Mouse (Mus musculus) Muller cell, postnatal 12 days (primary cell): Measurements from ENCODE around the gene Phf5a.

Experiments used
- DNase-seq: peaks from one replicate; pipeline ENCODE4 v3.0.0-alpha.2; 2015; ENCODE audit errors: inconsistent ontology term

The Phf5a gene

GRCm38 (mm10) chr15:81848301-81848700, 23.4 kb downstream of the Phf5a start:
- peak; percentile 52 for DNase-seq

DNA sequence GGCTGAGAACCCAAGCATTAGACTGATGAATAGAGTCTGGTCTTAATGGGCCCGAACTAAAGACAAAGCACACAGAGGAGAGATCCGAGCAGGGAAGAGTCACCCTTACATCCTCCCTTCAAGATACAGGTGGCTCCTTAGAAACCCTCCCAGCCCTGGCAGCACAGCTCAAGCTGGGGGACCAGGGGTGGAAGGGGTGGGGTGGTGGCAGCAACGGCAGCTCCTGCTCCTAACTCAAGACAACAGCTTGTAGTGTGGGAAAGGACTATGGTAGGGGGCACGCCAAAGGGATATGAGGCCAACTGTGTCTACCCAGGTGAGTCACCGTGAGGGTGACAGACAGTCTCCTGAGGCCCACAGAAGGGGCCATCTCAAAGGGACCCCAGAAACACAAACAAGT, 23.9 kb downstream of the Phf5a start:
- DNase-seq, result no peak

DNA sequence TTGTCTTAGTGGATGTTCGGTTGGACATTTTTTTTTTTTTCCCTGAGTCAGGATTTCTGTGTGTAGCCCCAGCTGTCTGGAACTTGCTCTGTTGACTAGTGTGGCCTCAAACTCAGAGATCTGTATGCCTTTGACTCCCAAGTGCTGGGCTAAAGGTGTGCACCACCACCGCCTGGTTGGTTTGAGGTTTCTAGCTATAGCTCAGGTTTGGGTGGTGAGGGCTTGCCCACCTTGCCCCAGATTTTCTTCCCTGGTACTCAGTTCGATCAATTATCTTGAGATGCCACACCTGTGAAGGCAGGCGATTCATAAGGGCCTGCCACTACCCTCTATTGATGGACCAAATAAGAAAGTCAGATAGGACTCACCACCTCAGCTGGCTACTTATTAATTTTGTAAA, 24.6 kb downstream of the Phf5a start:
- DNase-seq, result no peak

GRCm38 (mm10) chr15:81846755-81847154, 25.0 kb downstream of the Phf5a start:
- DNase-seq, result no peak

GRCm38 (mm10) chr15:81845724-81846123, 26.0 kb downstream of the Phf5a start:
- peak; percentile 90 for DNase-seq

GRCm38 (mm10) chr15:81845033-81845625, 26.6 kb downstream of the Phf5a start:
- DNase-seq, result no peak

DNA sequence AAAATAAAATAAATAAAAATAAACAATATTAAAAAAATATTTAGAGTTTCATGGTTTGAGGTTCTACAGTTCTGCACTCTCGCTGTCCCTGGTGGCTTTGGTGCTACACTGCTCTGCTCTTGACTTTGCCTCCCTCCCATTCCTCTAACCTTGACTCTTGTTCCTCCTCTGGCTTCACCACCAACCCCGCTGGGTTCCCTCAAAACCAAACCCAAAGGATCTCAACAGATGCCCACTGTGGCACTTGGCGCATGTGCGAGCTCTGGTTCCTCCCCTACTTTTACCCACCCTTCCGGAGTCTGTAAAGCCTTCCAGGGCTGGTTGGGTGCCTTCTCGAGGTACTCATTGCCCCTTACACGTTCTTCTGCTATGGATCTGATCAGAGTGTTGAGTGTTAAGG, 29.4 kb downstream of the Phf5a start:
- no peak for DNase-seq

DNA sequence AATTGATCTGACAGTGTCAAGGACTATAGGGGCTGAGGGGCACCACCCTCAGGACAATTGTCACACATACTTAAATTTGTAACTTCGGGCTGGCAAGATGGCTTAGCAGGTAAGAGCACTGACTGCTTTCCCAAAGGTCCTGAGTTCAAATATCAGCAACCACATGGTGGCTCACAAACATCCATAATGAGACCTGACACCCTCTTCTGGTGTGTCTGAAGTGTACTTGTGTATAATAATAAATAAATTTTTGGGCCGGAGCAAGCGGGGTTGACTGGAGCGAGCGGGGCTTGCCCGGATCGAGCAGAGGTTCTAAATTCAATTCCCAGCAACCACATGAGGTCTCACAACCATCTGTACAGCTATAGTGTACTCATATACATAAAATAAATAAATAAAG, 31.4 kb downstream of the Phf5a start:
- DNase-seq, result no peak

DNA sequence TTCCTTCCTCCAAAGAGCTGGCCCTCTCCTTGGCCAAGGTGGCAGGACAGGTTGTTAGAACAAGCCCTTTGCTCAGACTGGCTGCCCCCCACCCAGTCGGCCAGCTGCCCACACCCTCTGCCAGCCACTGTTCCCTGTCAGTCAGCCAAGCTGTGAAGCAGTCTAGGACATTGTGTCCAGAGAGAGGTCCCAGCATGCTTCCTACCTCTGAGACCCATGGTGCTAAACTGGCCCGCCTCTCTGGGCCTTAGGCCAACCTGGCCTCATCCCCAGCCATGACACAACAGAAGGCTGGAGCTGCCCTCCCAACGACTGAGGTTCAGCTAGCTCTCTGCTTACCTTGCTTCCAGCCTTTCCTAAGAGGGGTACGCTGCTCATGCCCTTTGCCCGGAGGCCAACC, 32.1 kb downstream of the Phf5a start:
- peak; percentile 92 for DNase-seq

- peak; percentile 31 for DNase-seq
Observed at GRCm38 (mm10) chr15:81838554-81839235, 33.0 kb downstream of the Phf5a start.

DNA sequence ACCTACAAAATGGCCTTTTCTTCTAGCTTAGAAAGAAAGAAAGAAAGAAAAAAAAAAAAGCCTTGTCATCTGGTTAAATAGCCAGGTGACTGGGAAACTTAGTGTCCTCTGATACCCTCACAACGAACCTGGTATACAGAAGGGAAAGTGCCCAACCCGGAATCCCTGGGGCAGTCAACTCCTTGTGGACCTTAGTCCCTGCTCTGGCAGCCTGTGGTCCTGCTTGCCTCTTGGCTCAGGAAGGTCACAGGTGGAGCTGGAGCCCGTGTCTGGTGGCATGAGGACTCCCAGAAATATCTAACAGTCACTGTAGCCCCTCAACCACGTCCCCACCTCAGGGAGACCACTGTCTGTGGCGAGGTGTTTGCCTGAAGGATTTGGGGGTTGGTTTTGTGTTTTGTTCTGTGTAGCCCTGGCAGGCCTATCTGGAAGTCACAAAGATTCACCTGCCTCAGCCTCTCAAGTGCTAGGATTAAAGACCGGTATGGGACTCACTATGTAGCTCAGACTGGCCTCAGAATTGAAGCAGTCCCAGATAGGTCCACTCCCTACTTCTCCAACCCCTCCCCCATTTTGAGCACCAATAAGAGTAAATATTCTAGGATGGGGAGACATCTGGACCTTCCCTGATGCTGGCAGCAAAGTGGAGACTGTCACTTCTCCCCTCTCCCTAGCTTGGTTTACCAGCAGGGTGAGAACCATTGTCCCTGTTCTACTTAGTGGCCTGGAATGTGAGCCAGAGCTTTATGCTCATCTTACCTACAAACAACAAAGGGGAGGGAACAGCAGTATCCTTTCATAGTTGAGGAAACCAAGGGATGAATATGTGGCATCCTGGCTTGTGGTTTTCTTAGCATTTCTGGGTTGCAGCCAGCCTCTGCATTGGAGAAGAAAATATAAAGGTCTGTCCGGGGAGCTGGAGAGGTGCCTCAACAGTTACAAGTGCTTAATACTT, 34.5 kb downstream of the Phf5a start:
- peak; percentile 59 for DNase-seq

GRCm38 (mm10) chr15:81836124-81836821, 35.4 kb downstream of the Phf5a start:
- peak; percentile 88 for DNase-seq

DNA sequence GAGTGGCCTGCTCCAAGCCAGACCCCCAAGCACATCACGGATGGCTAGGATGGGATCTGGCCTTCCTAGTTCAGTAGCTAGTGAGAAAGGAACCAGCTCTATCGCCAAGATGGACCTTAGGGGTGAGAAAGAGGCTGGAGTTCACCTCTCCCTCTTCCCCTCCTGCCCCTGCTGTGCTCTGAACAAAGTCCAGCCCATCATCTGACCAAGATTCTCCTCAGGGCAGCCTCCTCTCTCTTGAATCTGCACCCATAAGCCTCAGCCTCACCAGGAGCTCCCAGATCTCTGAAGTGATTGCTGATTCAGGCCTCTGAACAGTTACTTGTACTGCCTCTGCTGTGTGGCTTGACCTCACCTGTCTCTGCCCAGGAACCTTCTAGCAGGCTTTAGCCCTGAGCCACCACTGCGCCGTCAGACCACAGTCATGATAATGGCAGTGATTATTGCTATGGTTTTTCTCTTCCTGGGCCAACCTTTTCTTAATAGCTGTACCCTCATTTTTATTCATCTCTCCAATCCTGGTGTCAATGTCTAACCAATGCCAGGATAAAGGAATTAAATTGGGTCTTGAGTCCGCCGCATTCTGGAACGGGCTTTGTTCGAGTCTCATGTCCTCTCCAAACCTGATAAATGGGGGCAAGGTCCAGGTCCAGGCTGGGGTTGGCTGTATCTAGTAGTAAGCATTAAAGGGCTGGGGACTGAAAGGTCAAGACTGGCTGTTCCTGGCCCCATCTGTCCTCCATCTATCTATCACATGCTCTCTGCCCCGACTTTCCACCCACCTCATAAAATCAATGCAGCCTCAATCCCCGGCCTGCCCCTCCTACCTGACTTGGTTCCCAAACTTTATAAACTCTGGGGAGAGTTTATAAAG, 36.5 kb downstream of the Phf5a start:
- DNase-seq, result no peak

- DNase-seq, result no peak
Observed at GRCm38 (mm10) chr15:81834171-81834841, 37.4 kb downstream of the Phf5a start.

DNA sequence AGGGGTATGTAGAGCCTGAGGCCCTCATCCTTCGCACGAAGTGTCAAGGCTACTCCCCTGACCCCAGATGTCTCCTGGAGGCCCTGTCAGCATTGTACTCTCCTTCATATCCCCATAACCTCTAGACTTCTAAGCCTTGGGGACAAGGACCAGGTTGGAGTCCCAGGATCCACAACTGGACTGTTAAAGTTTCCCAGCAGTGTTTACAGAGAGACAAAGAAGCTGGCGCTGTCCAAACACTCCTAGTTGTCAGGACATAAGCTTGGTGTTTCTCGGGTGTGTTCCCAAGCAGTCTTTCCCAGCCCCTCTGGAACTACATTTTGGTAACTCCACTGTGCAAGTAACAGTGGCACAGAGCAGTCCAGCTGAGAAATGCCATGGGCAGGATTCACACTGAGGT, 38.2 kb downstream of the Phf5a start:
- no peak for DNase-seq

GRCm38 (mm10) chr15:81832219-81832618, 39.5 kb downstream of the Phf5a start:
- DNase-seq, result no peak

DNA sequence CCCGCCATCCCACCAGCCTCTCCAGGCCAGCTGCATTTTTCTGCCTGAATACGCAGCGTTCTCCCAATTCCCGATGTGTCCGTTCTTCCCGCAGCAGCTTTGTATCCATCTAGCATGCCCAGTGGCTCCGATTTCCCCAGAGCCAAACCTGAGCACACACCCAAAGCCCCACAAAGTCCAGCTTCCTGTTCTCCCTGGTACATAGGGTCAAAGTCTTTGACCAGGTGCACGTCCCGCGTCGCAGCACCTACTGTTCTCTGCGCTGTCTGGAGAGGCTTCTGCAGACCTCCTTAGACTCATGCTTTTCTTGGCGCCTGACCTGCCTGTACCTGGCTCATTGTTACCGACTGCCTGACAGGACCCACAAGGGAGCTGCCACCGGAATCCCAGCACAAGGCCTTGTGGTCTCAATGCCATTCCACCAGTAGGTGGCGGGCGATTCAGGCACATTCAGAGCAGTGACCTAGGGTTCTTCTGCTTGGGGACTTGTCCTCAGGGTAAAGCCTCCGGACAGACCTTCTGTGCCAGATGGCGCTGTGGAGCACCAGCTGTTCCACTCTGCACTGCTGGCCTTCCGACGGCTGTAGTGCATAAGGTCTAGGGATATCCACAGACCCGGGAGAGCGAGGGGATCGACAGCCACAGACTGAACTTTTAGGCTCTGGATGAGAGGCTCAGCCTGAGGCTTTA, 40.4 kb downstream of the Phf5a start:
- DNase-seq, result peak; percentile 85

GRCm38 (mm10) chr15:81830530-81830929, 41.2 kb downstream of the Phf5a start:
- no peak for DNase-seq

DNA sequence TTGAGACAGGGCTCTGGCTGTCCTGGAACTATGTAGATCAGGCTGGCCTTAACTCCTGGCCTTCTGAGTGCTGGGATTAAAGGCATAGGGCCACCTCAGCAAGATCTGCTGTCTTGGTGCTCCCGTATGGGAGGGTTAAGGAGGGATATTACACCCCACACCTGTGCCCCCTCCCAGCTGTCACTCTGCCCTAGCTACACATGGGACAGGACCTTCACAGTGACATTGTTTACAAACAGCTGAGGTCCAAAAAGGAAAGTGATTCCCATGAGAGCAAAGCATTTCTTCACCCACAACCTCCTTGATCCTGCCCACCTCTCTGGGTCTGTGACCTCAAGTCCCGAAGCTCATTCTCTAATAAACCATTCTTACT, 42.5 kb downstream of the Phf5a start:
- no peak for DNase-seq
